Mouse (Mus musculus) WW6 (cell line): ENCODE measurements around the gene Rnf6.

Experiments used
- DNase-seq: peaks from one replicate; pipeline ENCODE4 v3.0.0-alpha.2; 2013; ENCODE audit warnings: low read depth, low spot score

Rnf6 gene

GRCm38 (mm10) chr5:146220879-146221714, at the start of gene Rnf6:
TSS of gene Rnf6 (minus strand) at chr5:146221555.
- DNase-seq, result peak; percentile 86

- no peak for DNase-seq
Measured at GRCm38 (mm10) chr5:146270593-146270992, 49.2 kb upstream of the Rnf6 start.

GRCm38 (mm10) chr5:146267776-146268175, 46.4 kb upstream of the Rnf6 start:
- no peak for DNase-seq

- no peak for DNase-seq
Measured at GRCm38 (mm10) chr5:146265934-146266591, 44.7 kb upstream of the Rnf6 start.

- DNase-seq, result peak; percentile 65
Measured at GRCm38 (mm10) chr5:146260003-146260402, 38.6 kb upstream of the Rnf6 start.

GRCm38 (mm10) chr5:146253644-146254043, 32.3 kb upstream of the Rnf6 start:
- no peak for DNase-seq

GRCm38 (mm10) chr5:146251663-146252429, 30.5 kb upstream of the Rnf6 start:
- no peak for DNase-seq

- no peak for DNase-seq
Measured at GRCm38 (mm10) chr5:146250369-146251075, 29.2 kb upstream of the Rnf6 start.

- no peak for DNase-seq
Measured at GRCm38 (mm10) chr5:146248746-146249145, 27.4 kb upstream of the Rnf6 start.

- DNase-seq, result no peak
Measured at GRCm38 (mm10) chr5:146247709-146248108, 26.4 kb upstream of the Rnf6 start.

GRCm38 (mm10) chr5:146246386-146246785, 25.0 kb upstream of the Rnf6 start:
- no peak for DNase-seq

GRCm38 (mm10) chr5:146245646-146246370, 24.5 kb upstream of the Rnf6 start:
- no peak for DNase-seq

- DNase-seq, result no peak
Measured at GRCm38 (mm10) chr5:146245193-146245592, 23.8 kb upstream of the Rnf6 start.

- no peak for DNase-seq
Measured at GRCm38 (mm10) chr5:146241202-146241601, 19.8 kb upstream of the Rnf6 start.

GRCm38 (mm10) chr5:146240771-146241170, 19.4 kb upstream of the Rnf6 start:
- DNase-seq, result no peak

- DNase-seq, result no peak
Measured at GRCm38 (mm10) chr5:146238274-146238673, 16.9 kb upstream of the Rnf6 start.

GRCm38 (mm10) chr5:146234336-146234735, 13.0 kb upstream of the Rnf6 start:
- DNase-seq, result no peak

- DNase-seq, result no peak
Measured at GRCm38 (mm10) chr5:146232816-146233215, 11.5 kb upstream of the Rnf6 start.

- DNase-seq, result no peak
Measured at GRCm38 (mm10) chr5:146232056-146232675, 10.8 kb upstream of the Rnf6 start.

GRCm38 (mm10) chr5:146231655-146231996, 10.3 kb upstream of the Rnf6 start:
- no peak for DNase-seq
